Mouse (Mus musculus) C2C12 (cell line): ENCODE measurements around the gene Dazap1.
A peak's percentile ranks its signal among the peaks of the same experiment; 100 is the strongest.

Source experiments
- CEBPB ChIP-seq: IDR thresholded peaks from one replicate; pipeline ENCODE4 v1.6.1; 2011; ENCODE audit warnings: low read depth, mild to moderate bottlenecking, control low read depth, moderate library complexity
- CTCF ChIP-seq: IDR thresholded peaks from one replicate; pipeline ENCODE4 v1.5.1; 2011; ENCODE audit not compliant: control insufficient read depth, insufficient read depth, insufficient read length
- MAX ChIP-seq: IDR thresholded peaks from one replicate; pipeline ENCODE4 v1.6.1; 2011; ENCODE audit warnings: mild to moderate bottlenecking, control low read depth
- USF1 ChIP-seq: IDR thresholded peaks from one replicate; pipeline ENCODE4 v1.6.1; 2011; ENCODE audit warnings: low read depth, mild to moderate bottlenecking, control low read depth, moderate library complexity

- peak; percentile 76 for TF ChIP-seq USF1
- TF ChIP-seq MAX: peak; percentile 98
- TF ChIP-seq CTCF: no peak
- no peak for TF ChIP-seq CEBPB
Observed at GRCm38 (mm10) chr10:80264341-80265148, 3.3 kb downstream of the Dazap1 start.
